Comparison of ENCODE assay signal across 20 mouse cellular contexts in the genomic region with DNA sequence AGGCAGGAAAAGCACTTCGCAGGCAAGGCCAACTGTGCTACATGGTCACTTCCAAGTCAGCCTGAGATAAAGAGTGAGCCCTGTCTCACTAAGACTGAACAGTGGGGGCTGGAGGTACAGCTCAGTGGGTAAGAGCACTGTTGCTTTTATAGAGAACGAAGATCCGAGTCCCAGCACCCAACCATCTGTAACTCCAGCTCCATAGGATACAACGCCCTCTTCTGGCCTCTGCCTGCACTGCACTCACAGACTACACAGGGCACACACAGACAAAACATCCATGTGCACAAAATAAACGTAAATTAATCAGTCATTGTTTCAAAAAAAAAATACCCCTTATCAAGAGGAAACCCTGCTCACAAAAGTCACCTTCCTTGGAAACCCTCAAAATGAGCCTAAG. TPM values are rescaled to one million over a fixed set of nuclear protein-coding genes. Genes with fewer than 3 reads are reported as not detected.
DNase-seq lines count a peak whose midpoint lies in the region; ATAC-seq and TF ChIP-seq lines count a peak whose summit lies in the region.
"Had no signal": no experiment of that assay in that cellular context is flagged by ENCODE, and none has a peak within 500 bp of the region (broad histone marks: within the 10 kb centered on the region; RNA-seq: fewer than 3 reads in every experiment).

No protein-coding gene starts in this region.

- no peak overlapping the region for H3K27ac ChIP-seq in kidney, adult 2 months (ENCODE audit: insufficient read depth, low read depth, low read length)
- H3K27ac ChIP-seq in ES-Bruce4 (ENCODE audit: insufficient read depth, low read length) = no peak overlapping the region
- H3K27ac ChIP-seq in liver, embryonic 13.5 days = peak overlapping the region; percentile 99
- H3K27ac ChIP-seq: forebrain, embryonic 13.5 days; heart, embryonic 13.5 days; hindbrain, embryonic 15.5 days; limb, embryonic 12.5 days; midbrain, embryonic 12.5 days; neural tube, embryonic 13.5 days had no signal

- DNase-seq in kidney, adult 2 months = no peak
- no peak for DNase-seq in kidney, postnatal 4 days
- no peak for DNase-seq in liver, embryonic 13.5 days
- DNase-seq in neural tube, embryonic 10.5 days (ENCODE audit: extremely low spot score, low spot score) = no peak
- no peak for DNase-seq in layer of hippocampus, adult 9-11 months
- DNase-seq: cerebellum, adult 9-11 months; gastrocnemius, postnatal 25 days; heart, postnatal 36 days; kidney, adult 11 months; kidney, postnatal 14 days; right cerebral cortex, adult 18-20 months; thymus, postnatal 36 days had no signal

- H3K36me3 ChIP-seq in kidney, adult 2 months (ENCODE audit: control insufficient read depth, insufficient read depth, low read length) = peaks cover 14% of the 10 kb centered on the region
- peaks cover 95% of the 10 kb centered on the region for H3K36me3 ChIP-seq in E14TG2a.4 (ENCODE audit: insufficient read depth, low read length)
- H3K36me3 ChIP-seq in ES-Bruce4 (ENCODE audit: control insufficient read depth, insufficient read depth, low read length, poor library complexity, severe bottlenecking) = peaks cover 70% of the 10 kb centered on the region
- peaks cover 86% of the 10 kb centered on the region for H3K36me3 ChIP-seq in liver, embryonic 13.5 days

- no peak for ATAC-seq in liver, embryonic 13.5 days (ENCODE audit: low read depth)
- ATAC-seq: forebrain, embryonic 13.5 days had no signal

- TF ChIP-seq CTCF in kidney, adult 2 months (conservative IDR thresholded peaks at IDR 0.05; ENCODE audit: insufficient read depth, insufficient read length, low read depth, low read length) = 0 out of 2 replicates have a peak, but pooled peaks have one; percentile 14
- TF ChIP-seq CTCF in E14TG2a.4 (conservative IDR thresholded peaks at IDR 0.05; ENCODE audit: low read length) (peak; percentile 74), ES-Bruce4 (IDR thresholded peaks at IDR 0.05; ENCODE audit: low read depth, low read length) (peak; percentile 42)

- TF ChIP-seq POLR2A in kidney, adult 2 months (IDR thresholded peaks at IDR 0.05; ENCODE audit: low read depth, low read length) = no peak
- TF ChIP-seq POLR2A in ES-Bruce4 (IDR thresholded peaks at IDR 0.05; ENCODE audit: insufficient read depth, low read length) = no peak

- H3K27me3 ChIP-seq in kidney, adult 2 months (replicated peaks; ENCODE audit: control insufficient read depth, insufficient read depth, low read length) = no peaks in the 10 kb centered on the region
- H3K27me3 ChIP-seq in E14TG2a.4 (ENCODE audit: insufficient read depth, low read length) (no peaks in the 10 kb centered on the region), ES-Bruce4 (ENCODE audit: control insufficient read depth, insufficient read depth, low read length, poor library complexity, severe bottlenecking) (no peaks in the 10 kb centered on the region)
- no peaks in the 10 kb centered on the region for H3K27me3 ChIP-seq in liver, embryonic 13.5 days
- H3K27me3 ChIP-seq: forebrain, embryonic 13.5 days; heart, embryonic 13.5 days; hindbrain, embryonic 15.5 days; limb, embryonic 12.5 days; midbrain, embryonic 12.5 days; neural tube, embryonic 13.5 days had no signal

- 94% methylated on average over 5 of the region's 5 CpGs for WGBS in kidney, adult 2 months
- 88% methylated on average over 5 of the region's 5 CpGs for WGBS in liver, embryonic 13.5 days (ENCODE audit: insufficient replicate concordance)

- H3K9ac ChIP-seq in ES-Bruce4 (ENCODE audit: low read depth, poor library complexity, severe bottlenecking) = no peak overlapping the region
- peak overlapping the region; percentile 44; the same call in 1 of the 2 replicates for H3K9ac ChIP-seq in liver, embryonic 13.5 days
- H3K9ac ChIP-seq: forebrain, embryonic 13.5 days; heart, embryonic 13.5 days; hindbrain, embryonic 15.5 days; limb, embryonic 12.5 days; midbrain, embryonic 12.5 days; neural tube, embryonic 13.5 days had no signal

- peak overlapping the region; percentile 49 for H3K4me2 ChIP-seq in liver, embryonic 13.5 days
- H3K4me2 ChIP-seq: forebrain, embryonic 13.5 days; heart, embryonic 13.5 days; hindbrain, embryonic 15.5 days; limb, embryonic 12.5 days; midbrain, embryonic 12.5 days; neural tube, embryonic 13.5 days had no signal

- TF ChIP-seq EP300 in ES-Bruce4 (IDR thresholded peaks at IDR 0.05; ENCODE audit: insufficient read depth, low read depth, low read length) = no peak

- no peaks in the 10 kb centered on the region for H3K4me1 ChIP-seq in kidney, adult 2 months (ENCODE audit: control insufficient read depth, insufficient read depth, low read length)
- H3K4me1 ChIP-seq in E14TG2a.4 (replicated peaks; ENCODE audit: low read depth, low read length) = peaks cover 41% of the 10 kb centered on the region
- H3K4me1 ChIP-seq in ES-Bruce4 (ENCODE audit: control insufficient read depth, insufficient read depth, low read length) = peaks cover 6% of the 10 kb centered on the region
- H3K4me1 ChIP-seq in liver, embryonic 13.5 days (replicated peaks) = peaks cover 64% of the 10 kb centered on the region
- H3K4me1 ChIP-seq: forebrain, embryonic 13.5 days; heart, embryonic 13.5 days; hindbrain, embryonic 15.5 days; limb, embryonic 12.5 days; midbrain, embryonic 12.5 days; neural tube, embryonic 13.5 days had no signal

- no peak overlapping the region for H3K4me3 ChIP-seq in kidney, adult 2 months (ENCODE audit: insufficient read depth, low read depth, low read length)
- H3K4me3 ChIP-seq in E14TG2a.4 (replicated peaks; ENCODE audit: low read length) (no peak overlapping the region), ES-Bruce4 (ENCODE audit: low read depth, low read length) (no peak overlapping the region)
- no peak overlapping the region for H3K4me3 ChIP-seq in liver, embryonic 13.5 days (replicated peaks)
- H3K4me3 ChIP-seq: forebrain, embryonic 13.5 days; heart, embryonic 13.5 days; hindbrain, embryonic 15.5 days; limb, embryonic 12.5 days; midbrain, embryonic 12.5 days; neural tube, embryonic 13.5 days had no signal

- H3K9me3 ChIP-seq in E14TG2a.4 (ENCODE audit: low read length) = no peaks in the 10 kb centered on the region
- H3K9me3 ChIP-seq in ES-Bruce4 (replicated peaks; ENCODE audit: control insufficient read depth, insufficient read depth, low read length, poor library complexity, severe bottlenecking) = no peaks in the 10 kb centered on the region
- H3K9me3 ChIP-seq in liver, embryonic 13.5 days (replicated peaks) = no peaks in the 10 kb centered on the region
- H3K9me3 ChIP-seq: forebrain, embryonic 13.5 days; heart, embryonic 13.5 days; hindbrain, embryonic 15.5 days; limb, embryonic 12.5 days; midbrain, embryonic 12.5 days; neural tube, embryonic 13.5 days had no signal

RNA-seq across cellular contexts. Expression of a gene that starts 28.4 kb away (rescaled TPM):
- polyA plus RNA-seq in kidney, adult 2 months (2012; rRNA removed) = 45.4 and 59.9 TPM in 2 replicates
- 81.7 and 92.1 TPM in 2 replicates for polyA plus RNA-seq in ES-Bruce4 (2011; ENCODE audit: insufficient read depth, insufficient read length, low read depth, missing spikeins)
- 68.3 and 74.2 TPM in 2 replicates for polyA plus RNA-seq in liver, embryonic 13.5 days (2015; fragmentation: Nextera tagmentation; extraction: Ambion mirVana)

RNA-seq across cellular contexts. Expression of a gene that starts 28.7 kb away (rescaled TPM):
- polyA plus RNA-seq in kidney, adult 2 months (2012; rRNA removed) = 32.9 and 34.8 TPM in 2 replicates
- polyA plus RNA-seq in ES-Bruce4 (2011; ENCODE audit: insufficient read depth, insufficient read length, low read depth, missing spikeins) = 39.1 and 46.1 TPM in 2 replicates
- polyA plus RNA-seq in liver, embryonic 13.5 days (2015; fragmentation: Nextera tagmentation; extraction: Ambion mirVana) = 32.7 and 36.3 TPM in 2 replicates

RNA-seq across cellular contexts. Expression of a gene that starts 36.3 kb away (rescaled TPM):
- polyA plus RNA-seq in kidney, adult 2 months (2012; rRNA removed) = 10.7 and 11.7 TPM in 2 replicates
- 106 and 118 TPM in 2 replicates for polyA plus RNA-seq in ES-Bruce4 (2011; ENCODE audit: insufficient read depth, insufficient read length, low read depth, missing spikeins)
- polyA plus RNA-seq in liver, embryonic 13.5 days (2015; fragmentation: Nextera tagmentation; extraction: Ambion mirVana) = 39.4 and 54.8 TPM in 2 replicates

RNA-seq across cellular contexts. Expression of a gene that starts 36.9 kb away (rescaled TPM):
- 35.3 and 36.3 TPM in 2 replicates for polyA plus RNA-seq in kidney, adult 2 months (2012; rRNA removed)
- polyA plus RNA-seq in ES-Bruce4 (2011; ENCODE audit: insufficient read depth, insufficient read length, low read depth, missing spikeins) = 56.7 and 71.5 TPM in 2 replicates
- 89.1 and 99.7 TPM in 2 replicates for polyA plus RNA-seq in liver, embryonic 13.5 days (2015; fragmentation: Nextera tagmentation; extraction: Ambion mirVana)

Comparison
In these comparisons a context has a peak if more than half of its experiments do, and no peak if none do; other contexts are left out.
1. CTCF ChIP-seq: peak in every context shown above with its lines; median percentile 74 in E14TG2a.4; 42 in ES-Bruce4; 14 in kidney, adult 2 months.